Mouse (Mus musculus) intestine, embryonic 14.5 days (tissue): ENCODE results near the gene Hnrnpm. TPM values are rescaled to one million over a fixed set of nuclear protein-coding genes. Genes with fewer than 3 reads are reported as not detected.
"Not testable (repeated sequence)": the region's sequence is repeated elsewhere in the genome, so short reads cannot be mapped to it uniquely, and the experiment has no call there.

Source experiments
- ATAC-seq: fragments of 200-750 bp; cut with Nextera tagmentation; replicated peaks from 2 replicates; pipeline ENCODE4 v1.8.0; 2017; ENCODE audit warnings: low read depth, moderate number of reproducible peaks, moderate TSS enrichment, moderate library complexity; ENCODE audit not compliant: low FRiP score, low TSS enrichment
- DNase-seq: peaks from one replicate; pipeline ENCODE4 v3.0.0-alpha.2; 2018; ENCODE audit warnings: low spot score
- H3K27ac ChIP-seq: fragments of 300-500 bp; sonication (generic); 2 replicates; pipeline ENCODE4 v1.5.1; 2014; ENCODE audit warnings: low read depth, mild to moderate bottlenecking, control low read depth
- H3K27me3 ChIP-seq: fragments of 300-500 bp; sonication (generic); replicated peaks from 2 replicates; pipeline ENCODE4 v1.6.1; 2014; ENCODE audit warnings: low read length, control low read depth; ENCODE audit not compliant: control insufficient read depth, insufficient read depth
- H3K36me3 ChIP-seq: fragments of 300-500 bp; sonication (generic); 2 replicates; pipeline ENCODE4 v1.6.1; 2014; ENCODE audit warnings: low read length, control low read depth; ENCODE audit not compliant: control insufficient read depth, insufficient read depth
- H3K4me1 ChIP-seq: fragments of 300-500 bp; sonication (generic); replicated peaks from 2 replicates; pipeline ENCODE4 v1.6.1; 2014; ENCODE audit warnings: low read length, control low read depth, mixed read lengths; ENCODE audit not compliant: control insufficient read depth, insufficient read depth
- H3K4me2 ChIP-seq: fragments of 300-500 bp; sonication (generic); 2 replicates; pipeline ENCODE4 v1.6.1; 2014; ENCODE audit warnings: low read length
- H3K4me3 ChIP-seq: fragments of 300-500 bp; sonication (generic); 2 replicates; pipeline ENCODE4 v1.5.1; 2014; ENCODE audit warnings: low read depth, low read length, control low read depth, mixed read lengths
- H3K9ac ChIP-seq: fragments of 300-500 bp; sonication (generic); 2 replicates; pipeline ENCODE4 v1.6.1; 2014; ENCODE audit warnings: mild to moderate bottlenecking, low read length
- H3K9me3 ChIP-seq: fragments of 300-500 bp; sonication (generic); 2 replicates; pipeline ENCODE4 v1.6.1; 2016; ENCODE audit warnings: low read length, control low read depth; ENCODE audit not compliant: control insufficient read depth
- WGBS: fragments of 180-500 bp; shearing (Covaris S2); extraction: QIAGEN DNeasy Blood & Tissue Kit; methylation state at CpG from one replicate; pipeline ENCODE4 v1.1.7; 2014; 5-methylcytosine and 5-hydroxymethylcytosine counted together
- polyA plus RNA-seq: library from polyadenylated mRNA; unstranded; fragments of >200 nt; fragmentation: Nextera tagmentation; extraction: Ambion mirVana; gene quantifications from 2 replicates; pipeline ENCODE4 v1.2.1, GENCODE M21; 2014

Gene Hnrnpm
- polyA plus RNA-seq, 1 experiment from 2014 or later: 309 TPM

DNA sequence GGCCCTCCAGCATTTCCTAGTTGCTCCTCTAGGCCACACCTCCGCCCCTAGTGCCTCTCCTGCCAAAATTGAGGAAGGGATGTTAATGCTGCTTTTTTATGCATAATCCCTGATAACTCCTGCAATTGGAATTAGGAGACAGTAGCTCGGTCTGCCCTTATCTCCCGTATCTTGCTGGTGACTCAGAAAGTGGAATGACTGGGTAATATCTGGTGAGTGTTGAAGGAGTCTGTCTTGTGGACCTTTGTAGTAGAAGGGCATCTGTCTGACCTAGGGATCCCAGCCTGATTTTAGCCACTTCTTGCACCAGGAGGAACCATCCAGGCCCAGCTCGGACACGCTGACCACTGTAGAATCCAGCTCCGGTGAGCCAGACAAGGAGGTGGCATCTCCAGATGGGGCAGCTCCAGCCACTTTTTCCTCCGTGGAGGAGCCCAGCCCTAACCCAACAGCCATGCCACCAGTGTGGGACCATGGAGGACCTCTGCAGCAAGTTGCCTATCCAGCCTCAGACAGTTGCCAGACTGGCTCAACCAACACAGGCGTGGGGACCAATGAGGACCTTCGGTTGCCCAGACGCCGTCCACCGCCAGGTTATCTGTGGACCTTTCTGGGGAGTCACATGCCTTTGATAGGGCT lies 57.1 kb downstream of the Hnrnpm start:
- Histone ChIP-seq H3K4me2 (peak overlapping the region; percentile 83), H3K36me3 (peaks cover 17% of the 10 kb centered on the region), H3K27ac (peak overlapping the region; percentile 98), H3K4me3 (peak overlapping the region; percentile 76), H3K27me3 (no peaks in the 10 kb centered on the region), H3K9ac (peak overlapping the region; percentile 89), H3K4me1 (peaks cover 12% of the 10 kb centered on the region), H3K9me3 (no peaks in the 10 kb centered on the region)
- peak; percentile 38 for ATAC-seq
- 70% methylated on average over 12 of the region's 12 CpGs for WGBS
- no peak for DNase-seq

DNA sequence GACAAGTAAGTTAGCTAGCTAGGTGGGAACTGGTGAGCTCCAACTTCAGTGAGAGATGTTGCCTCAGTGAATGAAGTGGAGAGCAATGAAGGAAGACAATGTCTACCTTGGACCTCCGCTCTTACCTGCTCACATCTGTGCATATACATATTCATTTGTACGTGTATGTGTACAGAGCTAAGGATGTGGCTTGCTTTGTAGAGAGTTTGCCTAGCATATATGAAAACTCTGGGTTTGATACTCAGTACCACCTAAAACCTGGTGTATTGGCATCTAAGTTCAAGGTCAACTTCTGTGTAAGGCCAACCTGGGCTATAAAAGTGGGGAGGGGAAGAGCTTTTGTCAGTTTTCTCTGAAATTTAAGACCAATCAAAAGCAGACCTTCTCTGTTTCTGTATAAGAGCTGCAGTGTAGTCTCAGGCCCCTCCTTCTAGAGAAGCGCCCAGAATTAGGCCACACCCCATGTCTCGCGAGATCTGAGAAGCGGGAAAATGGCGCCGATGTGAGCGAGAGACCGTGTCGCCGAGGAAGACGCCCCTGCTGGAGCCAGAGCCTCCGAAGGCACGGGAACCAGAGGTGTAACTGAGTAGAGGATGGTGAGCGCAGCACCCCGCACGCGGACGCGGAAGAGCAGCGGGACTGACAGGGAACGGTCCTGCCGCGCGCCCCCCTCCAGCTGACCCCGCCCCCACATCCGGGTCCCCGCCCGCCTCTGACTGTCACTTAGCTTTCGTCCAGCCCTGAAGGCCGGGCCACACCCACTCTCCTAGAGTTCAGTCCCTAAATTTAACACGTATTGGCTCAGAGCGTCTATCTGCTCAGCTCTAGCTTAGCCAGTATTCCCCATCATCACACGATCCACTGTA lies 57.8 kb downstream of the Hnrnpm start, which contains the start of gene Zfp414:
Gene Zfp414, plus strand, starts transcription at position 470 of the 866 bp plus-strand sequence.
- WGBS: 2% methylated on average over 35 of the region's 35 CpGs
- Histone ChIP-seq H3K36me3 (peaks cover 17% of the 10 kb centered on the region), H3K27ac (peak within 1 kb of the TSS; percentile 98), H3K9me3 (no peaks in the 10 kb centered on the region), H3K9ac (peak within 1 kb of the TSS; percentile 89), H3K4me3 (peak within 1 kb of the TSS; percentile 76), H3K4me1 (peaks cover 12% of the 10 kb centered on the region), H3K4me2 (peak within 1 kb of the TSS; percentile 83), H3K27me3 (no peaks in the 10 kb centered on the region)
- ATAC-seq: peak; percentile 94
- DNase-seq: peak; percentile 98

DNA sequence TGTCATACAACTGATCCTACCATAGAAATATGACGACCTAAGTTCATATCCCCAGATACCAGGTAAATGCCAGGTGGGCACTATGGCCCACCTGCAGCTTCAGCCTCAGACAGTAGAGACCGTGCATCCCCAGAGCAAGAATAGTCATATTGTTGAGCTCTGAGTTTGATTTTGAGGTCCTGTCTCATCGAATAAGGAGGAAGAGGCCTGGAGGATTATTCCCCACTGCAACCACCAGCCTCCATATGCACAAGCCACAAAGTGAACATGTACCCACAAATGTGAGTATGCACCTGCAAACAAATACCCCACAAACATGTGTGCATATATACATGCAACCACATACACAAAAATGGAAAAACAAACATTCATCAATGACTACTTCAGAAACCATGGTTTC lies 59.4 kb downstream of the Hnrnpm start:
- Histone ChIP-seq H3K9me3 (no peaks in the 10 kb centered on the region), H3K9ac (no peak overlapping the region), H3K27me3 (no peaks in the 10 kb centered on the region), H3K4me1 (peaks cover 12% of the 10 kb centered on the region), H3K36me3 (peaks cover 17% of the 10 kb centered on the region), H3K27ac (no peak overlapping the region), H3K4me2 (no peak overlapping the region), H3K4me3 (no peak overlapping the region)
- ATAC-seq (no peak), DNase-seq (no peak)
- WGBS: 91% methylated on average over 3 of the region's 3 CpGs

DNA sequence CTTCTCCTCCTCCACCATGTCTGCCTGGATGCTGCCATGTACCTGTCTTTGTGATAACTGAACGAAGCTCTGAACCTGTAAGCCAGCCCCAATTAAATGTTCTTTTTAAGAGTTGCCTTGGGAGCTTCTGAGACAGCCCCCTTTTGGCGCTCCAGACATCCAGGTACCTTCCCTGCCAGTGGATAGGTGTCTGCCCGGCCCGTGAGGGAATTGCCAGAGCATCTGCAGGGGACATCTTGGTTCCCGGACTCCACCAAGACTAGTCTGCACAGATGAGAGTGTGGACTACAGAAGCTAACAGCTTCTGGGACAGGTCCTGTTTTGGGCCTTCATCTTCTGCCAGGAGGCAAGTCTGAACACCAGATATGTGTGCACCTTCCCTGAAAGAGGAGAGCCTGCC lies 72.9 kb downstream of the Hnrnpm start:
- H3K9ac ChIP-seq, H3K4me3 ChIP-seq, H3K9me3 ChIP-seq, DNase-seq, ATAC-seq, H3K36me3 ChIP-seq, H3K4me2 ChIP-seq, H3K27ac ChIP-seq, H3K27me3 ChIP-seq, H3K4me1 ChIP-seq: not testable (repeated sequence)
- WGBS: 83% methylated on average over 5 of the region's 5 CpGs

DNA sequence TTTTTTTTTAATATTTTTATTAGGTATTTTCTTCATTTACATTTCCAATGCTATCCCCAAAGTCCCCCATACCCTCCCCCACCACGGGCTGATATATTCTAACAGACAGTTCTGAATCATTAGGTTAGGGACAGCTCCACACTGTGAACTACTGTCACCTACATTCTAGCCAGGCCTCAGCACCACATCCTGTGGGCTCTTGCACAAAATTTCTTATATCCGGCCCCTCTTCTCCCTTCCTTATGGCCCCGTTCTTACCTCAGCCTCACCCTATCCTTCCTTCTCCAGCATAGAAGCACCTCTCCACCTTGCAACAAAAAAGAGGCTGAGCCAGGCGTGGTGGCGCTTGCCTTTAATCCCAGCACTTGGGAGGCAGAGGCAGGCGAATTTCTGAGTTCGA lies 76.1 kb downstream of the Hnrnpm start:
- ATAC-seq (no peak), DNase-seq (no peak)
- Histone ChIP-seq H3K9me3 (no peaks in the 10 kb centered on the region), H3K4me1 (no peaks in the 10 kb centered on the region), H3K36me3 (no peaks in the 10 kb centered on the region), H3K4me2 (no peak overlapping the region), H3K4me3 (no peak overlapping the region), H3K27me3 (no peaks in the 10 kb centered on the region), H3K9ac (no peak overlapping the region), H3K27ac (no peak overlapping the region)
- WGBS: 84% methylated on average over 7 of the region's 7 CpGs

DNA sequence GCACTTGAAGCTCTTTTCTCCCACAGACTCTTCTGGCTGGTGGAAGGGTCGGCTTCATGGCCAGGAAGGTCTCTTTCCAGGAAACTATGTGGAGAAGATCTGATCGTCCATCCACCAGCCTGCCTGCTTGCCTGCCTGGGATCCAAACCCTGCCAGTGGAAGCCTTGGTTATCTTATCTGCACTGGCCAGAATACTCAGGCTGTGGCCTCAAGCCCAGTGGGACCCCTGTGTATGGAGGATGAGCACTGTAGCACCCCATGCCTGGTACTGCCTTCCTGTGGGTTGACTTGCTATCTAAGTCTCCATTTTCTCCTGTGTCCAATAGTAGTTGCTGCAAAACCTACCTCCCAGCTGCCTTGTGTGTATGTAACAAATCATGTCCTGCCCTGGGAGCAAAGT lies 79.4 kb downstream of the Hnrnpm start:
- no peak for ATAC-seq
- WGBS: 92% methylated on average over 2 of the region's 2 CpGs
- no peak overlapping the region for H3K27ac ChIP-seq

DNA sequence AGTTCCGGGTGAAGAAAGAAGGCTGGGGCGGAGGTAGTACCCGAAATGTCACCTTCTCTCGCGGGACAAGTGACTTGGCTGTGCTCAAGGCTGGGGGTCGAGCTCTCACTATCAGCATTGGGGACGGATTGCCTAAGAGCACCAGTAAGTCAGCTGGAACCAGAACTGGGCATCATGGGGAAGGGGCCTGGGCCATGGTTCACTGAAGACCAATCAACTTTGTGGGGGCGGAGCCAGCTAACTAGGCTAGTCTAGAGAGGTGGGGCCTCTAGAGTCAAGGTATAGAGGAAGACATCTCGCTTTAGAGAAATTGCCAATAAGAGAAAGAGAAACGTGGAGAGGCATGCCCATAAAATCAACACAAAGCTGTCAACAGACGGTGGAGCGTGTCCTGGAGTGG lies 84.7 kb downstream of the Hnrnpm start:
- DNase-seq (no peak), ATAC-seq (no peak)
- no peak overlapping the region for H3K4me3 ChIP-seq
- no peak overlapping the region for H3K27ac ChIP-seq
- peaks cover 5% of the 10 kb centered on the region; the same call in 1 of the 2 replicates for H3K9me3 ChIP-seq
- H3K36me3 ChIP-seq: no peaks in the 10 kb centered on the region
- no peak overlapping the region for H3K4me2 ChIP-seq
- 87% methylated on average over 12 of the region's 12 CpGs for WGBS
- H3K4me1 ChIP-seq: no peaks in the 10 kb centered on the region
- H3K9ac ChIP-seq: no peak overlapping the region
- no peaks in the 10 kb centered on the region for H3K27me3 ChIP-seq

More for the DNA sequence above, 79.4 kb downstream of the Hnrnpm start:
- no peak overlapping the region for H3K9ac ChIP-seq
- no peaks in the 10 kb centered on the region for H3K4me1 ChIP-seq
- H3K9me3 ChIP-seq: no peaks in the 10 kb centered on the region
- H3K36me3 ChIP-seq: no peaks in the 10 kb centered on the region
- H3K4me3 ChIP-seq: no peak overlapping the region
- H3K4me2 ChIP-seq: no peak overlapping the region
- no peaks in the 10 kb centered on the region for H3K27me3 ChIP-seq
- DNase-seq: no peak

DNA sequence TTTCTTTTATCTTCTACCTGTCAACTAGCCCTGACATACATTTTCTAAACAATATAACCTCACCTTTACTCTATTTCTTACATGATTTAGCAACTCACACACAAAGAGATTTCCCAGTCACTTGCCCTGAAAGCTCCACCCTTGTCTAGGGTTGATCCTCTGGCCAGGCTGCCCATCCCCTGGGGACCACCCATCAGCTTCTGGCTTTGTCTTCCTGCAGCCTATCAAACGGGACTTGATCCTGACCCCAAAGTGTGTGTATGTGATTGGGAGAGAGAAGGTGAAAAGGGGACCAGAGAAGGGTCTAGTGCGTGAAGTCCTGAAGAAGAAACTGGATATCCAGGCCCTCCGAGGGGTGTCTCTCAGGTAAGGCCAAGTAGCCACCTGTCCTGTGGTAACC lies 85.8 kb downstream of the Hnrnpm start:
- H3K27me3 ChIP-seq: no peaks in the 10 kb centered on the region
- ATAC-seq (no peak), DNase-seq (no peak)
- no peaks in the 10 kb centered on the region for H3K4me1 ChIP-seq
- H3K9ac ChIP-seq: no peak overlapping the region
- no peak overlapping the region for H3K27ac ChIP-seq
- WGBS: 74% methylated on average over 3 of the region's 3 CpGs
- no peak overlapping the region for H3K4me3 ChIP-seq
- peaks cover 5% of the 10 kb centered on the region; the same call in 1 of the 2 replicates for H3K9me3 ChIP-seq
- H3K4me2 ChIP-seq: no peak overlapping the region
- no peaks in the 10 kb centered on the region for H3K36me3 ChIP-seq
